Mouse (Mus musculus) midbrain, embryonic 13.5 days (tissue): Measurements from ENCODE around the gene Gm21083. TPM values are rescaled to one million over a fixed set of nuclear protein-coding genes. Genes with fewer than 3 reads are reported as not detected.

ENCODE experiments used
- polyA plus RNA-seq: library from polyadenylated mRNA; unstranded; fragments of >200 nt; fragmentation: Nextera tagmentation; extraction: Ambion mirVana; gene quantifications from 2 replicates; pipeline ENCODE4 v1.2.1, GENCODE M21; 2015

Gene Gm21083
- polyA plus RNA-seq, 1 experiment from 2014 or later: not detected

Other genes with a start within 250 kb of the Gm21083 start
- not detected in 2 replicates for gene Gm21149, start 100.8 kb upstream of the Gm21083 start, polyA plus RNA-seq
- not detected in 2 replicates for gene Gm21190, start 48.1 kb upstream of the Gm21083 start, polyA plus RNA-seq
- gene Speer4d, start 41.7 kb downstream of the Gm21083 start, polyA plus RNA-seq: not detected in 2 replicates
- not detected in 2 replicates for gene 4930572O03Rik, start 79.7 kb downstream of the Gm21083 start, polyA plus RNA-seq
- gene Speer4c, start 136.9 kb downstream of the Gm21083 start, polyA plus RNA-seq: not detected in 2 replicates